Comparison of ENCODE assay signal across 8 mouse cellular contexts in genomic region chr11:100701301-100701700, GRCm38 (mm10). TPM values are rescaled to one million over a fixed set of nuclear protein-coding genes. Genes with fewer than 3 reads are reported as not detected.
DNase-seq lines count a peak whose midpoint lies in the region; ATAC-seq and TF ChIP-seq lines count a peak whose summit lies in the region.

No protein-coding gene starts in this region.

- peaks cover 16% of the 10 kb centered on the region for H3K4me1 ChIP-seq in intestine, embryonic 16.5 days (ENCODE audit: control insufficient read depth, insufficient read depth, low read length)
- peaks cover 30% of the 10 kb centered on the region for H3K4me1 ChIP-seq in liver, postnatal 0 days (ENCODE audit: insufficient read depth)
- H3K4me1 ChIP-seq in neural tube, embryonic 13.5 days (replicated peaks): peaks cover 12% of the 10 kb centered on the region

- no peak for TF ChIP-seq EP300 in liver, postnatal 0 days (IDR thresholded peaks at IDR 0.05; ENCODE audit: low read depth)

- 0 out of 2 replicates have a peak, but pooled peaks cover under 1% of the 10 kb centered on the region for H3K36me3 ChIP-seq in intestine, embryonic 16.5 days (ENCODE audit: control insufficient read depth, insufficient read depth, low read length)
- H3K36me3 ChIP-seq in liver, postnatal 0 days (replicated peaks; ENCODE audit: insufficient read depth, low read length): peaks cover 15% of the 10 kb centered on the region
- peaks cover 20% of the 10 kb centered on the region for H3K36me3 ChIP-seq in neural tube, embryonic 13.5 days

- TF ChIP-seq CTCF in liver, postnatal 0 days (IDR thresholded peaks at IDR 0.05; ENCODE audit: low read depth): no peak

- ATAC-seq in granulocyte monocyte progenitor cell, adult 5-6 weeks (replicated peaks; ENCODE audit: poor library complexity, severe bottlenecking): peak; percentile 67
- ATAC-seq in intestine, embryonic 16.5 days: no peak
- ATAC-seq in liver, postnatal 0 days: peak; percentile 63
- ATAC-seq in neural tube, embryonic 13.5 days (ENCODE audit: low read depth): no peak

- WGBS in intestine, embryonic 16.5 days: 12% methylated on average over 14 of the region's 14 CpGs
- WGBS in liver, postnatal 0 days (ENCODE audit: insufficient replicate concordance): 6% methylated on average over 14 of the region's 14 CpGs
- under 1% methylated on average over 14 of the region's 14 CpGs for WGBS in neural tube, embryonic 13.5 days

- H3K9me3 ChIP-seq in intestine, embryonic 16.5 days (ENCODE audit: control insufficient read depth, low read length): no peaks in the 10 kb centered on the region
- H3K9me3 ChIP-seq in liver, postnatal 0 days (ENCODE audit: low read length): no peaks in the 10 kb centered on the region
- H3K9me3 ChIP-seq in neural tube, embryonic 13.5 days: no peaks in the 10 kb centered on the region

- H3K27me3 ChIP-seq in intestine, embryonic 16.5 days (replicated peaks; ENCODE audit: control insufficient read depth, insufficient read depth, low read length): no peaks in the 10 kb centered on the region
- no peaks in the 10 kb centered on the region for H3K27me3 ChIP-seq in liver, postnatal 0 days (ENCODE audit: insufficient read depth, low read length)
- peaks cover 15% of the 10 kb centered on the region; the same call in 1 of the 2 replicates for H3K27me3 ChIP-seq in neural tube, embryonic 13.5 days

- H3K4me3 ChIP-seq in intestine, embryonic 16.5 days (ENCODE audit: low read length): peak overlapping the region; percentile 33
- peak overlapping the region; percentile 33 for H3K4me3 ChIP-seq in liver, postnatal 0 days (ENCODE audit: low read depth, low read length)
- peak overlapping the region; percentile 17 for H3K4me3 ChIP-seq in neural tube, embryonic 13.5 days

- DNase-seq in ES-CJ7 (ENCODE audit: low read depth, low spot score): peak; percentile 67
- DNase-seq in adrenal gland, postnatal 36 days: peak; percentile 87 to 91
- DNase-seq in liver, postnatal 0 days: peak; percentile 90
- no peak for DNase-seq in left cerebral cortex, adult 11 months (ENCODE audit: low spot score)
- DNase-seq in layer of hippocampus, adult 9-10 months (ENCODE audit: low spot score): no peak

- H3K9ac ChIP-seq in intestine, embryonic 16.5 days (ENCODE audit: low read depth, low read length): peak overlapping the region; percentile 8; the same call in 1 of the 2 replicates
- no peak overlapping the region for H3K9ac ChIP-seq in liver, postnatal 0 days (replicated peaks)
- peak overlapping the region; percentile 34 for H3K9ac ChIP-seq in neural tube, embryonic 13.5 days

- H3K27ac ChIP-seq in intestine, embryonic 16.5 days (ENCODE audit: low read length): no peak overlapping the region
- no peak overlapping the region for H3K27ac ChIP-seq in liver, postnatal 0 days (ENCODE audit: low read depth)
- H3K27ac ChIP-seq in neural tube, embryonic 13.5 days (replicated peaks): no peak overlapping the region

- H3K4me2 ChIP-seq in intestine, embryonic 16.5 days (ENCODE audit: low read depth, low read length): peak overlapping the region; percentile 53
- H3K4me2 ChIP-seq in liver, postnatal 0 days (ENCODE audit: low read depth, low read length): peak overlapping the region; percentile 59
- peak overlapping the region; percentile 39 for H3K4me2 ChIP-seq in neural tube, embryonic 13.5 days

RNA-seq across cellular contexts. Expression of gene Dhx58, which starts 2.8 kb away (rescaled TPM):
- total RNA-seq in adrenal gland, postnatal 36 days (2021): 10 to 100 TPM; 39.5 to 60.6 TPM
- total RNA-seq in granulocyte monocyte progenitor cell, adult 5-6 weeks (2014; fragmentation: Nextera tagmentation): 4.7 and 13.9 TPM in 2 replicates
- total RNA-seq in granulocyte monocyte progenitor cell, adult 5-6 weeks (2017): 8.2 and 17.3 TPM in 2 replicates
- polyA plus RNA-seq in intestine, embryonic 16.5 days (2015; fragmentation: Nextera tagmentation; extraction: Ambion mirVana): 3.4 TPM in 2 replicates
- polyA plus RNA-seq in liver, postnatal 0 days (2015; fragmentation: Nextera tagmentation; extraction: Ambion mirVana): 3.9 and 4.5 TPM in 2 replicates
- polyA plus RNA-seq in neural tube, embryonic 13.5 days (2015; fragmentation: Nextera tagmentation; extraction: Ambion mirVana): 2.1 and 4.1 TPM in 2 replicates

RNA-seq across cellular contexts. Expression of gene Zfp385c, which starts 9.0 kb away (rescaled TPM):
- under 1 TPM; 0.13 to 0.43 TPM for total RNA-seq in adrenal gland, postnatal 36 days (2021)
- not detected in 2 replicates for total RNA-seq in granulocyte monocyte progenitor cell, adult 5-6 weeks (2014; fragmentation: Nextera tagmentation)
- 0.26 TPM in 1 of 2 replicates, not detected in the other for total RNA-seq in granulocyte monocyte progenitor cell, adult 5-6 weeks (2017)
- 0.20 and 0.31 TPM in 2 replicates for polyA plus RNA-seq in intestine, embryonic 16.5 days (2015; fragmentation: Nextera tagmentation; extraction: Ambion mirVana)
- not detected in 2 replicates for polyA plus RNA-seq in liver, postnatal 0 days (2015; fragmentation: Nextera tagmentation; extraction: Ambion mirVana)
- polyA plus RNA-seq in neural tube, embryonic 13.5 days (2015; fragmentation: Nextera tagmentation; extraction: Ambion mirVana): 0.10 and 0.21 TPM in 2 replicates

RNA-seq across cellular contexts. Expression of gene Kat2a, which starts 11.0 kb away (rescaled TPM):
- total RNA-seq in adrenal gland, postnatal 36 days (2021): 10 to 100 TPM; 44.5 to 45.5 TPM
- total RNA-seq in granulocyte monocyte progenitor cell, adult 5-6 weeks (2014; fragmentation: Nextera tagmentation): 50.0 and 54.4 TPM in 2 replicates
- 26.0 and 34.5 TPM in 2 replicates for total RNA-seq in granulocyte monocyte progenitor cell, adult 5-6 weeks (2017)
- polyA plus RNA-seq in intestine, embryonic 16.5 days (2015; fragmentation: Nextera tagmentation; extraction: Ambion mirVana): 38.7 and 40.7 TPM in 2 replicates
- 8.5 and 9.2 TPM in 2 replicates for polyA plus RNA-seq in liver, postnatal 0 days (2015; fragmentation: Nextera tagmentation; extraction: Ambion mirVana)
- polyA plus RNA-seq in neural tube, embryonic 13.5 days (2015; fragmentation: Nextera tagmentation; extraction: Ambion mirVana): 54.7 TPM in 2 replicates

RNA-seq across cellular contexts. Expression of gene Hspb9, which starts 12.3 kb away (rescaled TPM):
- not detected for total RNA-seq in adrenal gland, postnatal 36 days (2021)
- not detected in 2 replicates for total RNA-seq in granulocyte monocyte progenitor cell, adult 5-6 weeks (2014; fragmentation: Nextera tagmentation)
- total RNA-seq in granulocyte monocyte progenitor cell, adult 5-6 weeks (2017): not detected in 2 replicates
- 0.29 TPM in 1 of 2 replicates, not detected in the other for polyA plus RNA-seq in intestine, embryonic 16.5 days (2015; fragmentation: Nextera tagmentation; extraction: Ambion mirVana)
- 0.35 and 0.40 TPM in 2 replicates for polyA plus RNA-seq in liver, postnatal 0 days (2015; fragmentation: Nextera tagmentation; extraction: Ambion mirVana)
- polyA plus RNA-seq in neural tube, embryonic 13.5 days (2015; fragmentation: Nextera tagmentation; extraction: Ambion mirVana): 0.43 TPM in 1 of 2 replicates, not detected in the other

RNA-seq across cellular contexts. Expression of gene Rab5c, which starts 36.7 kb away (rescaled TPM):
- 100 to 1,000 TPM; 172 to 187 TPM for total RNA-seq in adrenal gland, postnatal 36 days (2021)
- 116 and 132 TPM in 2 replicates for total RNA-seq in granulocyte monocyte progenitor cell, adult 5-6 weeks (2014; fragmentation: Nextera tagmentation)
- total RNA-seq in granulocyte monocyte progenitor cell, adult 5-6 weeks (2017): 103 and 113 TPM in 2 replicates
- 41.1 and 41.6 TPM in 2 replicates for polyA plus RNA-seq in intestine, embryonic 16.5 days (2015; fragmentation: Nextera tagmentation; extraction: Ambion mirVana)
- polyA plus RNA-seq in liver, postnatal 0 days (2015; fragmentation: Nextera tagmentation; extraction: Ambion mirVana): 16.6 and 17.0 TPM in 2 replicates
- polyA plus RNA-seq in neural tube, embryonic 13.5 days (2015; fragmentation: Nextera tagmentation; extraction: Ambion mirVana): 30.0 and 35.1 TPM in 2 replicates

Comparison
In these comparisons a context has a peak if more than half of its experiments do, and no peak if none do; other contexts are left out.
1. DNase-seq: peak in ES-CJ7 (single experiment), adrenal gland, postnatal 36 days (2 of 2) and liver, postnatal 0 days (single experiment); none in left cerebral cortex, adult 11 months (single experiment) and layer of hippocampus, adult 9-10 months (single experiment).
2. ATAC-seq: peak in granulocyte monocyte progenitor cell, adult 5-6 weeks (single experiment) and liver, postnatal 0 days (single experiment); none in intestine, embryonic 16.5 days (single experiment) and neural tube, embryonic 13.5 days (single experiment).
3. Peak in every context shown above with its lines, with median percentiles within 50 percentile points of each other: H3K4me2 ChIP-seq and H3K4me3 ChIP-seq.